Mouse (Mus musculus) liver, embryonic 12.5 days (tissue): ENCODE measurements around the gene Cpt1c. TPM values are rescaled to one million over a fixed set of nuclear protein-coding genes. Genes with fewer than 3 reads are reported as not detected.

Source experiments
- microRNA-seq: library from miRNA; unstranded; fragments of <30 nt; microRNA quantifications from one replicate; pipeline ENCODE4, GENCODE M21; 2017
- polyA plus RNA-seq: library from polyadenylated mRNA; unstranded; fragments of >200 nt; fragmentation: Nextera tagmentation; extraction: Ambion mirVana; gene quantifications from 2 replicates; pipeline ENCODE4 v1.2.1, GENCODE M21; 2016

The Cpt1c gene
- polyA plus RNA-seq, 1 experiment from 2014 or later: 4.0 TPM

Small RNA genes lying within 50 kb of the gene (microRNA-seq; reads per million reads assigned to microRNA genes)
- not detected for gene Mir7054

Other genes starting within 250 kb of the Cpt1c start
- gene Vrk3, start 226.4 kb downstream of the Cpt1c start, polyA plus RNA-seq: 31.0 and 31.7 TPM in 2 replicates
- gene Zfp473, start 223.8 kb downstream of the Cpt1c start, polyA plus RNA-seq: 1.7 and 1.9 TPM in 2 replicates
- gene Nup62, start 158.8 kb downstream of the Cpt1c start, polyA plus RNA-seq: 82.6 and 84.9 TPM in 2 replicates
- gene Il4i1, start 158.5 kb downstream of the Cpt1c start, polyA plus RNA-seq: 0.59 and 0.64 TPM in 2 replicates
- 5.4 and 5.7 TPM in 2 replicates for gene Atf5, start 158.2 kb downstream of the Cpt1c start, polyA plus RNA-seq
- 42.7 and 45.3 TPM in 2 replicates for gene Akt1s1, start 125.9 kb downstream of the Cpt1c start, polyA plus RNA-seq
- gene Tbc1d17, start 125.8 kb downstream of the Cpt1c start, polyA plus RNA-seq: 34.4 and 39.6 TPM in 2 replicates
- 26.1 and 26.7 TPM in 2 replicates for gene Pnkp, start 117.7 kb downstream of the Cpt1c start, polyA plus RNA-seq
- gene Ptov1, start 105.1 kb downstream of the Cpt1c start, polyA plus RNA-seq: 114 and 121 TPM in 2 replicates
- 60.4 and 61.0 TPM in 2 replicates for gene Med25, start 82.1 kb downstream of the Cpt1c start, polyA plus RNA-seq
- 9.0 and 11.4 TPM in 2 replicates for gene Fuz, start 78.8 kb downstream of the Cpt1c start, polyA plus RNA-seq
- 85.1 and 86.5 TPM in 2 replicates for gene Ap2a1, start 45.4 kb downstream of the Cpt1c start, polyA plus RNA-seq
- gene Tsks, start 31.6 kb downstream of the Cpt1c start, polyA plus RNA-seq: 0.33 TPM in 1 of 2 replicates, not detected in the other
- 248 and 262 TPM in 2 replicates for gene Prmt1, start 11.7 kb upstream of the Cpt1c start, polyA plus RNA-seq
- gene Irf3, start 22.8 kb upstream of the Cpt1c start, polyA plus RNA-seq: 50.4 and 55.9 TPM in 2 replicates
- gene Bcl2l12, start 23.9 kb upstream of the Cpt1c start, polyA plus RNA-seq: 23.6 and 25.4 TPM in 2 replicates
- gene Scaf1, start 41.5 kb upstream of the Cpt1c start, polyA plus RNA-seq: 19.0 and 21.4 TPM in 2 replicates
- gene Rras, start 43.1 kb upstream of the Cpt1c start, polyA plus RNA-seq: 13.9 and 15.5 TPM in 2 replicates
- 3.0 and 4.1 TPM in 2 replicates for gene Prr12, start 78.0 kb upstream of the Cpt1c start, polyA plus RNA-seq
- 31.6 and 38.7 TPM in 2 replicates for gene Nosip, start 87.6 kb upstream of the Cpt1c start, polyA plus RNA-seq
- gene Prrg2, start 87.8 kb upstream of the Cpt1c start, polyA plus RNA-seq: 8.5 and 8.6 TPM in 2 replicates
- gene Rcn3, start 117.4 kb upstream of the Cpt1c start, polyA plus RNA-seq: 69.1 and 70.9 TPM in 2 replicates
- gene Fcgrt, start 129.0 kb upstream of the Cpt1c start, polyA plus RNA-seq: 26.6 and 26.9 TPM in 2 replicates
- gene Rps11, start 149.6 kb upstream of the Cpt1c start, polyA plus RNA-seq: 1,421 and 1,491 TPM in 2 replicates
- gene Rpl13a, start 153.9 kb upstream of the Cpt1c start, polyA plus RNA-seq: 1,134 and 1,149 TPM in 2 replicates
- gene Gm45713, start 161.4 kb upstream of the Cpt1c start, polyA plus RNA-seq: 0.27 and 0.59 TPM in 2 replicates
- gene Flt3l, start 161.6 kb upstream of the Cpt1c start, polyA plus RNA-seq: 5.1 and 5.7 TPM in 2 replicates
- 60.5 and 61.7 TPM in 2 replicates for gene Pih1d1, start 179.5 kb upstream of the Cpt1c start, polyA plus RNA-seq
- 35.9 and 41.2 TPM in 2 replicates for gene Aldh16a1, start 179.7 kb upstream of the Cpt1c start, polyA plus RNA-seq
- gene Slc17a7, start 189.1 kb upstream of the Cpt1c start, polyA plus RNA-seq: not detected in 2 replicates
- gene Gfy, start 204.7 kb upstream of the Cpt1c start, polyA plus RNA-seq: not detected in 2 replicates
- gene Pth2, start 206.1 kb upstream of the Cpt1c start, polyA plus RNA-seq: not detected in 2 replicates
- gene Ccdc155, start 230.0 kb upstream of the Cpt1c start, polyA plus RNA-seq: 0.07 and 0.13 TPM in 2 replicates
- 1.9 and 3.0 TPM in 2 replicates for gene Dkkl1, start 237.3 kb upstream of the Cpt1c start, polyA plus RNA-seq
- 23.6 and 28.2 TPM in 2 replicates for gene Tead2, start 240.9 kb upstream of the Cpt1c start, polyA plus RNA-seq